Mouse (Mus musculus): ENCODE measurements at regions not wholly inside any gene's neighbourhood (a gene's known extent, or its start where the extent isn't known, plus 50 kb on each side); places are given as distances from the start of the nearest gene placed in this dataset.

DNA sequence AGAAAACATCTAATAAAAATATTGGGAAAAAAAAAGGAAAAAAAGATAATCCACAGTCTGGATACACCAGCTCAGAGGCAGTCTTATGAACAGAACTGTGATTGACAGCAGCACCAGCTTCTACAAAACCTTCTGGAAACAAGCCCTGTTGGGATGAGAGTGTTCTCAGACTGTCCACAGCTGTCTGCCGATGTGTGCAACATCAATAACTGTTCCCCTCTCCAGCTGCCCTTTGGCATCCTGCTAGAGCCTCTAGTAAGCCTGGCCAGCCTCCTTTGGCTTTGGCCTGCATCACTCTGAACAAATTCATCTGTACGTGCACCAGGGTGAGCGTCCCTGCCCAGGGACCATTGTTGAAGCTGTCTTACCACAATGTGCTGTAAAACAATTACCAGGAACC lies 137.0 kb upstream of the Irs2 start:
- no peak for DNase-seq
- intact Hi-C loops (cut with DNase I), result no loop called here

DNA sequence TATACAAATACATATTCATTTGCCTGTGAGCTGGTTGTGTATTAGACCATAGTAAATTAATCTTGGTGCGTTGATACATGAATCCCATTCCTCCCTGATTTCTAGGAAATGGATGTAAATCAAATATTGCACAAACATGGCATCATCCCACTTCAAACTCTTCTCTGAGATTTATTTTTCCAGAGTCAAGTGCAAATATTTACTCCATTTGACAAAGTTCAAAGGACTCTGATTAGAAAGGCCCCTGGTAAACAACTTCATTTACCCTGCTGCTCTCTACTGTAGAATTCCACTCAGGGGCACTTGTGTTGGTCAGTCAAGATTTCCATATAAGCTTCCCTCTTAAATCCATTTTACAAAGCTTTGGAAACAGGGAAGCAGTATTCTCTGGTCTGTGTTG lies 132.3 kb upstream of the Irs2 start:
- intact Hi-C loops (cut with DNase I), result no loop called here
- no peak for DNase-seq

DNA sequence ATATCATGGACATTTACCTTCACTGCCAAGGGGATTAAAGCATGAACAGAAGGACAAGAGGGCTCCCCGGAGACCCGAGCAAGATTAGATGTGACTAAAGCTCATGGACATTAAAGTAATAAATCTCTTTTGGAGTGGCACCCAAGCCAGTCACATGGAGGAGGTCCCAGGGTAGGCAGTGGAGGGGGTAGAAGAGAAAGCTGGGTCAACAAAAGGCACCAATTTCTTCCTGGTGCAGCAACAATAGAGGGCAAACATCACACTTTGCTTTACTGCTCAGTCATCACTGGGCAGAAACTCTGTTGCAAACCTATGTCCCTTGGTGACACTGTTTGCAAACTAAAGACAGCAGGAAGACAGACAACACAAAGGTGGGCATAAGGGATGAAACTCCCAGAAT lies 131.0 kb upstream of the Irs2 start:
- DNase-seq, result no peak
- intact Hi-C loops (cut with DNase I), result no loop called here

DNA sequence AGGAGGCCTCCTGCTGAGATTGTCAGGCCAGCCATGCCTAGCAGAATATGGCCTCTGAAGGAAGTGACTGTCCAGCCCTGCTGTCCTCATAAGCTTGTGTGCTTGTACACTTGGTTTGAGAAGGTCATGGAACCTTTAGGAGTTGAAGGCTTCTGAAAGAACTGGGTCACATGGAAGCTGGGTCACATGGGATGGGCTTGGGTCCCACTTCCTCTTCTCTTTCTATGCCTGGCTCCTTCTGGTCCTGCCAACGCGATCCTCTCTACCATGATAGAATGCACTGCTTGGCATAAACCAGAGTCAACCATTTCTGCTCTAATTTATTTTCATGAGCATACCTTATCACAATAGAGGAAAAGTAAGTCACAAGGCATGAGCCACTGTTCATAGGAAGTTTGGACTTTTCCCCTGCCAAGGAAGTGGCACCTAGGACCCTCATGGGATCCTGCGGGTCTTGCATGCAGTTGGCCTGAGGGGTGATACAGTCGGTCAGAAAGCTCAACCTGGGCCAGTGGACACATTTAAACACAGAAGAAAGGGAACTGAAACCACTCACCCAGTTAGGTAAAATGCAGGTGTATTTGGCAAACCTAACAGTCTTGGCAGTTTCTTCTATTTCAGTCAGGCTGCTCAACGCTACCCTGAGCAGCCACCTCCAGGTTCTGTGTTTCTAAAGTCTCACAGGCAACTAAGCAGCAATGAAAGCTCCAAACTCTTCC lies 130.2 kb upstream of the Irs2 start:
- no peak for DNase-seq
- intact Hi-C loops (cut with DNase I), result no loop called here

DNA sequence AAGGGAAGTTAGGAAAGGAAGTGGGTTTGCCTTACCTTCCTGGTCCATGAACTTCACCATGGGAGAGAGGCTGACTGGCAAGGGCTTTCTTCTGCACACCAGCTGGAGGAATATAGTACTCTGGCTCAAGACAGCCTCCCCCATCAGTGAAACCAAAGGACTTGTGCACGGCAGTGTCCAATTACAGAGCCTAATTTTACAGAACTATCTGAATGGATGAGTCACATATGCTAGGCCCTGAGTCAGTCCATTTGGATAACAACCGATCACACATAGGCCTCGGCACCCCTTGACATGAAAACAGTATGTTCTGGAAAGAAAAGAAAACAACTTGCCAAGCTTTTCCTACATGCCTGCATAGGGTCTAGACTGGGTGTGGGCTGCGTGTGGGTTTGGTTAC lies 128.3 kb upstream of the Irs2 start:
- no peak for DNase-seq
- intact Hi-C loops (cut with DNase I), result no loop called here

DNA sequence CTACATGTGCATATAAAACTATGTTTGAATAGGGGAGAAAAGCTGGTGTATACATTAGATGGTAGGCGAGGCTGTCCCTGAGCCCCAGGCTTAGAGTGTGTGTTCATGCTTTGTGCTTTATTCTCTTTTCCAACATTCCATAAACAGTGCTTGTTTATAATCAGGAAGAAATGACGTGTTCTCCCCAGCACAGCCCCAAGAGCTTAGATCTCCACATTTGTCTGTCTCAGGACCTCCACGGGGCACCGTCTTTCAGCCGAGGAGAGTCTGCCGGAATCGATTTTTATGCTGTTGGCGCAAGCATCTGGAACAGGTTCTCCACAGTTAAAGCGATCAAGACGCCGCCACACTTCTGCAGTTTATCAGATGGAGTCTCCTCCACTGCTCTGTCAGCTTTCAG lies 126.9 kb upstream of the Irs2 start:
- no peak for DNase-seq
- intact Hi-C loops (cut with DNase I), result no loop called here

DNA sequence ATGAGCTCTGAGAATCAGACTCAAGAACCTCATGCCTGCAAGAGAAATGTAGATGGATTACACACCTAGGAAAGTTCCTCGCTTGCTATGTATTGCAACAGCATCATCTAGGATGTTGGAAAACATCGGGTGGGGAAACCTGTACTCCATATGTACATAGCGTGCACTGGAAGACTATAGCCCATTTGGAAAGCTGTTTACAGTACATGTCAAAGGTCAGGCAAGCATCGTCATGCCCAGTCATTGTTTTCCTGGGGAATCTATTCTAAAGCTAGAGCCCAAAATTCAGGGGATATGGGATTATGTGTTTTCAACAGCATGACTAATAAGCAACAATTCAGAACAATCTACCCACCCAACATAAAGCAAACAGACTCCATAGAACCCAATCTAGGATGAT lies 126.3 kb upstream of the Irs2 start:
- no peak for DNase-seq
- intact Hi-C loops (cut with DNase I), result no loop called here

DNA sequence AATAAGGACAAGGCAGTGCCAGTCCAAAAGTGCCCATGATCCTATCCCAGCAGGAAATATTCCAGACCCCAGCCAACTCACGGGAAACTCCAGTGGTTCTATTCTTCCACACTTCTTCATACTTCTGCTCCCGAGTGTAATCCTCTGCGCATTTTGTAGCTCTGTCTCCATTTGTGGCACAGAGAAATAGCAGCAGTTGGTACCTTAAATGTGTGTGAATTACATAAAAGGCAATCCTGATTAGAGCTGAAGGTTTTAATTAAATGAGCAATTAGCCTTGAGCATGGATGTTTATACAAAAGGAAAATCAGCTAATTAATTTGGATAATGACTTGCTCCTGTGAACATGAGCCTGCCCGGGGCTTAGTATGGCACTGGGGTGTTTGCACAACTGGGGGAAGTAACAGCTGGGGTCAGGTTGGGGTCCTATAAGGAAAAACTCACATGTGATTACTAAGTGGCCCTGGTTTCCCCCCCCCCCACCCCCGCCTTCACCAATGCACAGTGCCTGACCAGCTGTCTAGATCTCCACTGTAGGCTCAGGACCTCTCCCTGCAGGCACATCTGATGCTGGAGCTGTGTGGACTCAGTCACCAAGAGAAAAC lies 110.9 kb upstream of the Irs2 start:
- no peak for DNase-seq

DNA sequence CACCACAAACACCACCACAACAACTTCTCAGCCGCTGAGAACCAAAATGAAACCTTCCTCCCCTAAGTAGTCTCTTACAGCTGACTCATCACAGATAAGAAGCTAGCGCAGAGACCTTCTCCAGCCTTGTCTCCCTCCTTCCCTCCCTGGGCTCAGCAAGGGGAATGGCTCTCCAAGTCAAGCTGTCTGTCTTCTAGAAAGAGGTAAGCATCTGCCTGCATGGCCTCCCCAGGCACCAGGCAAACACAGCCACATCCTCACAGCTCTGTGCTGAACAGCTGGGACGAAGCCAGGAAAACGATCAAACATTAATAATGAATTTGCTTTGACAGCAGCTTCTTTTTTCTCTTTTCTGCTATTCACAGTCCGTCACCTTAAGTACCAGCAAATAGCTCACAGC lies 108.3 kb upstream of the Irs2 start:
- DNase-seq, result no peak
- intact Hi-C loops (cut with DNase I), result no loop called here

More for the DNA sequence above, 110.9 kb upstream of the Irs2 start:
- intact Hi-C loops (cut with DNase I), result no loop called here

DNA sequence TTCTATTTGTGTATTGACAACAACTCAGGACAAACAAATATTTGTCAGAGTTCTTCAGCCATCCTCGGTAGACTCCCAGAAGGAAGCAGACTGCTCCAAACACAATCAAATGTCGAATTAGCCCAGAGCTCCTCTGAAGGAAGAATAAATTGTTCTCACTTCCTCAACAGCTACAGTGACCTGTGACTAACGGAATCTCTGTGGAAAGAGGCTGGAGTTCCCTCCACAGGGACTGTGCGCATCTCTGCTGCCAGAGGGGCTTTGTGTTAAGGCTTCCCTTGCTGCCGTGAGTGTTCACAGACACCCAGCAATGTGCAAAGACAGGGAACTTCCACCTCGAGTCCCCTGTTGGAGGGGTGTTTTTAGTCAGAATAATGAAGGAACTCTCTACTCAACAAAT lies 107.0 kb upstream of the Irs2 start:
- no peak for DNase-seq
- intact Hi-C loops (cut with DNase I), result no loop called here

DNA sequence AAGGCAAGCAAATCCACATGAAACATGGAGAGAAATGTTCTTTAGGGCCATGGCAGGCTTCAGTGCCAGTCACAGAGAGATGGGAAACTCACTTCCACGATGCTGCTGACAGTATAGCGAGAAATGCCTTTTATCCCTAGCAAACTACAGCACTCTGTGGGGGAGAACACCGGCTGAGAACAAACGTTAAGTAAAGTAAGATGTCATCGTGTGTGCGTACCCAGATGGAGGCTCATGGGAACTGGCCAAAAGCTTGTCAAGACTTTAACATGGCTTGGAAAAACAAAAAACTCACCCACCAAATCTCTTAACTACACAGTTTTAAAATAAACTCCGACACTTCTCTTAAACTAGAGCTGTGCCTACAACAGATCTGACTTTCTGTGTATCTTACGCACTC lies 106.3 kb upstream of the Irs2 start:
- intact Hi-C loops (cut with DNase I), result no loop called here
- DNase-seq, result no peak

DNA sequence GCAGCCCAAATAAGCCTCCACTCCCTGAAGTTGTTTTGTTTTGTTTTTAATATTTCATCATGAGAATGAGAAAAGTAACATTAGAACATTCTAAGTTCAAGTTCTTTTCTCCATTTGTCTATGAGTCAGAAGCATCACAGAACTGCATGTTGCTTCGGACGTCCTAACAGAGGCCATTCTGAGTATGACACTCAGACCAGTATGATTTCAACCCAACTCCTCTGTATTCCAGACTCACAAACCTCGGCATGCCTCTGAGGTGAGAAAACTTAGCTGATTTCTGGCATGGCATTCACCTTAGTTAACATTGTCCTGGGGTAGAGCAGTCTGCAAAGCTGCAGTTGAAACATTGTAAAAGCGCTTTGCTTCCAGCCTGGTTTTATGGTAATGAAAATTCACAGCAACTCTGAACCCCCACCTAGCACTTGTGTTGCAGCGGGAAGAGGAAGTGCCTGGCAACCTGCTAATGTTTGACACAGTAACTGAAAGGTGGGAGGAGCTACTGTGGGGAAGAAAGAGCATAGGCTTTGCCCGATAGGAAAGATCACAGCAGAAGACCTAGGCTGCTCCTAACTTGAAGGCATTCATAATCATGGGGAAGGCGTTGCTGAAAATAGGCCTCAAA lies 104.8 kb upstream of the Irs2 start:
- intact Hi-C loops (cut with DNase I), result no loop called here
- no peak for DNase-seq

DNA sequence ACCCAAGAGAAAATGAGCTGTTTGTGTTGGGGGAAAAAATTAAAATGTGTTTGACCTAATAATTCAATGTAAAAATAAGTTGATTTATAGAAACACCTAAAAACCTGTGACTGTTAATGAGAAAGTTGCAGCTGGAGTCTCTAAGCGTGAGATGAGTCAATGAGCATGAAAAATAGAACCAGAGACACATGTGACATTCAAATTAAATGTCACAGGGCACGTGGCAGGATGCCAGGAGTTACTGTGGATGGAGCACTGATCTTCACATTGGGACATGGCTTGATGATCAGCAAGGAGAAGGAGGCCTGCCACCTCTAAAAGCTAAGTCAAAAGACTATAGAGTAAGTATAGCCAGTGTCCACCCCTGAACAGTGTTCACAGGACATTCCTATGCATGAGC lies 103.7 kb upstream of the Irs2 start:
- intact Hi-C loops (cut with DNase I), result no loop called here
- no peak for DNase-seq

DNA sequence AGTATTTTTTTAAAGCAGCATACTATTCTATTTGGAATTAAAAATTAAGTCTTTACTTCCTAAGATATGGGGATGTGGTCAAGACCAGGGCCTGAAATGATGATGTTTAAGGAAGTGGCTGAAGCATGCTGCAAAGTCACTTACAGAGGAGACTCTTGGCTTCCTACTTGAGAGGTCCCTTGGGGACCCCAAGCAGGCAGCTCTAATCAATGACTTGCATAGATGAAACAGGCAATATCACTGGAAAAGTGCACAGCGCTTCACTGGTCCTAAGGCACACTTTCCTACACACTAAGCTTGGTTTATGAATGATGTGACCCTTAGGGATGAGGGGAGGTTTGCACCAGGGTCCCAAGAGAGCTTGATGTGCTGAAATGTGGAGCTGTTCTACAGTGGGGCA lies 99.2 kb upstream of the Irs2 start:
- intact Hi-C loops (cut with DNase I), result no loop called here
- no peak for DNase-seq

DNA sequence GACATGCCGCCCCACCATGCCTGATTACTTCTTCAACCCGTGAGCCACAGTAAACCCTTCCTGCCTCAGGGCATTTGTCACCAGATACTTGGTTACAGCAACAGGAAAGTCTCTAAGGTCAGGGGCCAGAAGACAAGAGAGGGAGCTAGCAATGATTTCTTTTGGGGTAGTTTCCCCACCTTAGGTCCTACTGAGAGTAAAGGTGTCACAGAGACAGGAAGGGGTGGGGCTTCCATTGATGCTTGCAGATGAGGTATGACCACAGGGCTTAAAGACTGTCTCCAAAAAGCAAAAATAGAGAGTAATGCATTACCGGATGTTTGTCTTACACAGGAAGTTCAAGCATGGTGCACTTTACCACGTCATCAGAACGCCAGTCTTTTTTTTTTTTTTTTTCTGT lies 98.8 kb upstream of the Irs2 start:
- intact Hi-C loops (cut with DNase I), result no loop called here
- DNase-seq, result no peak

DNA sequence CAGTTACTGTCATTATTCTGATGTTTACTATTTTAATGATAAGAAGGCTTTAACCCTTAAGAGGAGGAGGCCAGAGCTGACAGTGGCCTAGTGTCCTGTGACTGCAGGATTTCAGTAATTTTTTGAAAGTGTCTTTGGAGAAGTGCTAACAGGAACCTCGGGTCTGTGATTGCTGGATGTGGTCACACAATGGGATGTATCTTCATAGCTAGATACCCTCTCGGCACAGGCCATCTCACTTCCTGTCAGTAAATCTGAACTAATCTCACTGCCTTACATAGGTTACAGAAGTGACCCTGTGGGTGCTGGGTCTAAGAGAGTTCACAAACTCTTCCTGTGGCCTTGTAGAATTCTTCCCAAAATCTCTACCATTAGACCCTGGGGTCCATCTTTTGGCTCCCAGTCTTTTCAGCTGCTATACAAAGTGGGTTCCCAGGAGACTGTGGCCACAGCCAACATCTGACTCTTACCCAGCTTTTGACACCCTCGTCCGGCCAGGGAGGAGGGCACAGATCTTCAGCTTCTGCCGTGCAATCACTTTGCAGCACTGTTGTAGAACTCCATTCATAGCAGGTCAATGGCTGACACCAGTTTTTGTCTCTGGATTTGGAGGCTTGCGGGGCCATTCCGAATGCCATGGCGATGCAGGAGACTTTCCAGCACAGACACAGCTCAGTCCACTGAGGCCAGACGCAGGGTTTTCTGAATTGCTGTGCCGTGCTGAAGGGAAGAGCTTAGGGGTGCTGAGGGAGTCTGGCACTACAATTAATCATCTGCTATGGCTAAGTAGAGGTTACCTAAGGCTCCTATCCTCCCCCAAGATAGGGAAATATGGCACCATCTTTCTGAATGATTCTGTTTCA lies 95.7 kb upstream of the Irs2 start:
- intact Hi-C loops (cut with DNase I), result no loop called here

DNA sequence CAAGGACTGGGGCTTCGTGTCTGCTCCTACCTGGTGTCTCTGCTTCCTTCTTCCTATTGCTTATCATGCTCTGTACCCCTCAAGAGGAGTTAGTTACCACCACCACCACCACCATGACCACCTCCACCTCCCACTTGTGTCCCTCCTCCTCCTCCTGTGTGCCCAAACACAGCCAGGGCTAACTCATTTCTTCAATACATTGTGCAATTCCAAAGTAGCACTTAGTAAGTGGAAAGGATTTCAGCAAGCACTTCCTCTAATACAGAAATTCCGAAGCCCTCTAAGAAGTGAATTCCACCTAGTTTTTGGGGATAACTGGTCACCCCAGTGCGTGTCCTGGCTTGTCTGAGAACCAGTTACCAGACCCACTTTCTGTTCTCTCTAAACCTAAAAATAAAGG lies 92.1 kb upstream of the Irs2 start:
- intact Hi-C loops (cut with DNase I), result no loop called here

More for the DNA sequence above, 95.7 kb upstream of the Irs2 start:
- no peak for DNase-seq

DNA sequence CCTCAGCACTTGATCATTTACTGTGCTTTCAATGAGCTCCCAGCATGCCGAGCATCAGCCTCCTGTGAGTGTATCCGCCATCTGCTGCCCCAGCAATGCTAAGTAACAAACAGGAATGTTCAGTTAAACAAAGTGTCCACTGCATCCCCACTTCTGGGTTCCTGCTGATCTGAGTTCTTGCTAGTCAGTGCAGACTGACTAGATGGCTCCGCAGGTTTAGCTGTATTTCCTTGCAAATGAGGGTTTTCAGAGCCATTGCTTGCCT lies 91.3 kb upstream of the Irs2 start:
- intact Hi-C loops (cut with DNase I), result loop anchor here (2.0 kb wide), 1 partner anchor 73 kb away; no protein-coding TSS in a partner anchor
- DNase-seq, result no peak

More for the DNA sequence above, 92.1 kb upstream of the Irs2 start:
- DNase-seq, result no peak

DNA sequence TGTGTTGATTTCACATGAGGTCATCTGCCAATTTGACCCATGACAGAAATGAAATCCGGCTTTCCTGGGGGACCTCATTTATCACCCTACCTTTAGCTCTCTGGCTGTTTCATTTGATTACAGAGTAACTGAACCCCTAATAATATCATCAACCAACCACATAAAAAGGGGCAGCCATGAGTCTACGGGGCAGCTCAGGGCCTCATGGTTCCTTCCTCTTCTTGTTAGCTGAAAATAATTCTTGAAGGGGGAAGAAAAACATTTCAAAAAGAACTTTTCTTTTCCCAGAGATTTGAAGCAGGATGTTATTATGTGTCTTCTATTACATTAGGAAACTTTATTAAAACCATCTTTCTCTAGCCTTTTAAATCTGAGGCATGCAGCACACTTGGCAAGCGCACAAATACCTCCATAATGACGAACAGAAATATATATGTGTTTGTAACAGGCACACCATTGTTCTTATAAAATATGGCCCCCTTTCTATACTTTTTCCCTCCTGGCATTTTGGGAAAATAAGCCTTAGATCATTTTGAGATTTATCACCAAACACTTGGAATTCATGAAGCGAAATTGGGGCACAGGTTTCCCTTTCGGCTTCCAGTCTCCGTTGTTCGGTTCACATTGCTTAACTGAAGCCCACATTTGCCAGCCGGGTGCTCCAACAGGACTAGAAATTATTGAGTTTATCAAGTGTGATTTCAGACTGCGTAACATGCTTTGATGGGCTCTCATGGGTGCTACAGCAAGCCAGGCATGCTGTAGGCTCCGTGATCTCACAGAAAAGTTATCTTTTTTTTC lies 90.7 kb upstream of the Irs2 start:
- intact Hi-C loops (cut with DNase I), result loop anchor here (2.0 kb wide), 1 partner anchor 74 kb away; no protein-coding TSS in a partner anchor
- DNase-seq, result no peak

DNA sequence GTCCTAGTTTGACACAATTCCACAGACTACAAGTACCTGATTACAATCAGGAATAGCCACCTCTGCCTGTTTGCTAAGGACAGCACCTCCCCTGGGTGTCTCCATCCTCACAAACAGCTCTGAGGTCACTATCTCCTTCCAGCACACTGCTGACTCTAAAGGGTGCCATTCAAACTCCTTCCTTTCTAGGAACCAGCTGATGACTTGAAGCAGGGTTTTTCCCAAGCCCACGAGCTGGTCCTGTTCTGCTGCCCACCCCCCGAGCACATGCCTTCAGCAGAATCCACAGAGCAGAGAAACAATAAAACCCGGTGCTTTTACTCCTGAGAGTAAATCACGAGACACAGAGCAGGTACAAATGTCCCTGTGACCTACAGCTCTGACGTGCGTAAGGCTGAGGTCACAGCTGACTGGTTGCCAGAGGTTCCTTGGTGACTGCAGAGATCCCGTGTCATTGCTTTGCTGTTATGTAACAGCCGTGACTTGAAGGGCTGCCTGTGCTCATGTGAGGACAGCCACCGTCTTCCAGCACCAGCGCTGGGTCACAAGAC lies 90.0 kb upstream of the Irs2 start:
- intact Hi-C loops (cut with DNase I), result loop anchor here (2.0 kb wide), 1 partner anchor 74 kb away; no protein-coding TSS in a partner anchor
- peak; percentile 76 to 81 for DNase-seq

Measured in heart, postnatal 36 days (tissue).